Mouse (Mus musculus) forebrain, embryonic 11.5 days (tissue): ENCODE measurements at regions not wholly inside any gene's neighbourhood (a gene's known extent, or its start where the extent isn't known, plus 50 kb on each side); places are given as distances from the start of the nearest gene placed in this dataset.
"Not testable (repeated sequence)": the region's sequence is repeated elsewhere in the genome, so short reads cannot be mapped to it uniquely, and the experiment has no call there.

Experiments
- ATAC-seq: fragments of 200-750 bp; cut with Nextera tagmentation; replicated peaks from 2 replicates; pipeline ENCODE4 v1.8.0; 2017; ENCODE audit warnings: moderate TSS enrichment; ENCODE audit not compliant: low FRiP score
- DNase-seq: peaks from one replicate; pipeline ENCODE4 v3.0.0-alpha.2; 2017; ENCODE audit warnings: low spot score
- H3K27ac ChIP-seq: fragments of 300-500 bp; sonication (generic); 2 replicates; pipeline ENCODE4 v1.5.1; 2014; ENCODE audit warnings: low read depth, low read length
- H3K27me3 ChIP-seq: fragments of 300-500 bp; sonication (generic); 2 replicates; pipeline ENCODE4 v1.6.1; 2014; ENCODE audit warnings: mild to moderate bottlenecking, low read length, mixed read lengths; ENCODE audit not compliant: control insufficient read depth, insufficient read depth
- H3K36me3 ChIP-seq: fragments of 300-500 bp; sonication (generic); 2 replicates; pipeline ENCODE4 v1.6.1; 2014; ENCODE audit warnings: mild to moderate bottlenecking, low read length, moderate library complexity, mixed read lengths; ENCODE audit not compliant: control insufficient read depth, insufficient read depth
- H3K4me1 ChIP-seq: fragments of 300-500 bp; sonication (generic); replicated peaks from 2 replicates; pipeline ENCODE4 v1.6.1; 2014; ENCODE audit warnings: low read length, mixed read lengths; ENCODE audit not compliant: control insufficient read depth, insufficient read depth
- H3K4me2 ChIP-seq: fragments of 300-500 bp; sonication (generic); 2 replicates; pipeline ENCODE4 v1.6.1; 2014; ENCODE audit warnings: low read depth, mild to moderate bottlenecking, low read length, moderate library complexity, mixed read lengths; ENCODE audit not compliant: severe bottlenecking
- H3K4me3 ChIP-seq: fragments of 300-500 bp; sonication (generic); 2 replicates; pipeline ENCODE4 v1.5.1; 2014; ENCODE audit warnings: low read depth, low read length
- H3K9ac ChIP-seq: fragments of 300-500 bp; sonication (generic); 2 replicates; pipeline ENCODE4 v1.6.1; 2014; ENCODE audit warnings: low read length
- H3K9me3 ChIP-seq: fragments of 300-500 bp; sonication (generic); 2 replicates; pipeline ENCODE4 v1.6.1; 2016; ENCODE audit warnings: low read length, mixed read lengths; ENCODE audit not compliant: control insufficient read depth
- WGBS: fragments of 180-500 bp; shearing (Covaris S2); extraction: QIAGEN DNeasy Blood & Tissue Kit; methylation state at CpG from one replicate; pipeline ENCODE4 v1.1.7; 2014; 5-methylcytosine and 5-hydroxymethylcytosine counted together

- 65% methylated on average over 4 of the region's 5 CpGs for WGBS
These were observed 137.5 kb downstream of the Asmt start for GRCm38 (mm10) chrX:170809909-170810308.

GRCm38 (mm10) chrX:170815381-170815780 is 142.9 kb downstream of the Asmt start:
- no peaks in the 10 kb centered on the region for H3K36me3 ChIP-seq
- H3K4me3 ChIP-seq: no peak overlapping the region
- H3K4me1 ChIP-seq: no peaks in the 10 kb centered on the region
- peaks cover 7% of the 10 kb centered on the region for H3K9me3 ChIP-seq
- no peaks in the 10 kb centered on the region for H3K27me3 ChIP-seq
- no peak overlapping the region for H3K4me2 ChIP-seq
- ATAC-seq (no peak), DNase-seq (peak; percentile 38)
- 69% methylated on average over 2 of the region's 2 CpGs for WGBS
- H3K27ac ChIP-seq: no peak overlapping the region
- H3K9ac ChIP-seq: no peak overlapping the region

More at GRCm38 (mm10) chrX:170809909-170810308, 137.5 kb downstream of the Asmt start:
- H3K27me3 ChIP-seq, H3K27ac ChIP-seq, H3K4me1 ChIP-seq, ATAC-seq, H3K4me3 ChIP-seq, H3K36me3 ChIP-seq, H3K9ac ChIP-seq, H3K9me3 ChIP-seq, H3K4me2 ChIP-seq, DNase-seq: not testable (repeated sequence)

- ATAC-seq, H3K27ac ChIP-seq, H3K4me1 ChIP-seq, H3K9me3 ChIP-seq, H3K36me3 ChIP-seq, H3K9ac ChIP-seq, H3K4me2 ChIP-seq, H3K27me3 ChIP-seq, H3K4me3 ChIP-seq: not testable (repeated sequence)
- 74% methylated on average over 5 of the region's 5 CpGs for WGBS
- peak; percentile 48 for DNase-seq
These were observed 168.7 kb downstream of the Asmt start for GRCm38 (mm10) chrX:170841108-170841507.

GRCm38 (mm10) chrX:170841551-170841950 is 169.1 kb downstream of the Asmt start:
- H3K27ac ChIP-seq: not testable (repeated sequence)

GRCm38 (mm10) chrX:170842878-170843465 is 170.5 kb downstream of the Asmt start:
- peak; percentile 41 for DNase-seq
- not testable (repeated sequence) for H3K36me3 ChIP-seq, H3K27ac ChIP-seq, H3K27me3 ChIP-seq, H3K4me1 ChIP-seq, H3K4me3 ChIP-seq, H3K9ac ChIP-seq, ATAC-seq, H3K4me2 ChIP-seq, H3K9me3 ChIP-seq
- 79% methylated on average over 5 of the region's 5 CpGs for WGBS

More at GRCm38 (mm10) chrX:170841551-170841950, 169.1 kb downstream of the Asmt start:
- H3K9ac ChIP-seq, DNase-seq, H3K4me2 ChIP-seq, H3K36me3 ChIP-seq, ATAC-seq, H3K9me3 ChIP-seq, H3K27me3 ChIP-seq, H3K4me1 ChIP-seq, H3K4me3 ChIP-seq: not testable (repeated sequence)

GRCm38 (mm10) chrX:170876616-170877015 is 204.2 kb downstream of the Asmt start:
- not testable (repeated sequence) for H3K9me3 ChIP-seq, ATAC-seq, H3K9ac ChIP-seq

GRCm38 (mm10) chrX:170880864-170881263 is 208.4 kb downstream of the Asmt start:
- not testable (repeated sequence) for DNase-seq, H3K27me3 ChIP-seq, H3K27ac ChIP-seq, H3K4me1 ChIP-seq, ATAC-seq, H3K9ac ChIP-seq, H3K36me3 ChIP-seq, H3K4me2 ChIP-seq, H3K9me3 ChIP-seq, H3K4me3 ChIP-seq

More at GRCm38 (mm10) chrX:170876616-170877015, 204.2 kb downstream of the Asmt start:
- DNase-seq, H3K4me1 ChIP-seq, H3K4me3 ChIP-seq, H3K36me3 ChIP-seq, H3K4me2 ChIP-seq, H3K27me3 ChIP-seq, H3K27ac ChIP-seq: not testable (repeated sequence)
- WGBS: no CpG with 5 or more reads among the region's 2 CpGs
